Mouse (Mus musculus) small intestine, adult 2 months (tissue): ENCODE data around the gene Gm17190.

Experiments used
- CTCF ChIP-seq: fragments of 200-500 bp; IDR thresholded peaks from 2 replicates; pipeline ENCODE4 v1.5.1; 2012; ENCODE audit warnings: low read depth, mild to moderate bottlenecking, control low read depth, inconsistent platforms, low read length, moderate library complexity, mixed read lengths; ENCODE audit not compliant: insufficient replicate concordance, insufficient read length; ENCODE audit errors: extremely low read depth
- POLR2A ChIP-seq: fragments of 200-500 bp; IDR thresholded peaks from 2 replicates; pipeline ENCODE4 v1.6.1; 2012; ENCODE audit warnings: low read depth, mild to moderate bottlenecking, control low read depth, inconsistent platforms, low read length, moderate library complexity

DNA sequence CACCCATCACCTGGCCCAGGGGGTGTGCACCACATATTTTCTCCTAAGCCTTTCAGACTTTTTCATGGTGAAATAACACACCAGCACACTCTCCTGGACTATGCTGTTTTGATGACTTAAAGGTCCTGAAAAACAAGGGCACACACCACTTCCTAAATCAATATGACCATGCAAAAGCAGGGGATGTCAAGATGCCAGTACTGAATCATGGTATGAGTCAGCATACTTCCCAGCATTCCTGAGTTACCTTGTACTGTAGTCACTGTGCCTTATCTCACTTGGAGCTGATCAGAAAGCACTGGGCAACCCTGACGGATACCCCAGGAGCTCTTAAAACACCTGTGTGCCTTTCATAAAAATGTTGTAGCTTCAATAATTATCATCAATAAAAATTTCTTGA lies 42.3 kb upstream of the Gm17190 start:
- TF ChIP-seq CTCF (no peak), POLR2A (no peak)
